Mouse (Mus musculus) liver, embryonic 18 days (tissue): ENCODE measurements around the gene Tbx10. TPM values are rescaled to one million over a fixed set of nuclear protein-coding genes. Genes with fewer than 3 reads are reported as not detected.

ENCODE experiments used
- polyA plus RNA-seq: library from polyadenylated mRNA; depleted of rRNA; stranded (reverse); fragments of >200 nt; gene quantifications from 2 replicates; pipeline ENCODE4 v1.2.3, GENCODE M21; 2012; rRNA removed

Tbx10 gene
- not detected in 2 replicates for polyA plus RNA-seq

GRCm38 (mm10) chr19:3992416-3992815 lies at the start of gene Tbx10:
Tbx10 (plus strand) TSS chr19:3992752.

DNA sequence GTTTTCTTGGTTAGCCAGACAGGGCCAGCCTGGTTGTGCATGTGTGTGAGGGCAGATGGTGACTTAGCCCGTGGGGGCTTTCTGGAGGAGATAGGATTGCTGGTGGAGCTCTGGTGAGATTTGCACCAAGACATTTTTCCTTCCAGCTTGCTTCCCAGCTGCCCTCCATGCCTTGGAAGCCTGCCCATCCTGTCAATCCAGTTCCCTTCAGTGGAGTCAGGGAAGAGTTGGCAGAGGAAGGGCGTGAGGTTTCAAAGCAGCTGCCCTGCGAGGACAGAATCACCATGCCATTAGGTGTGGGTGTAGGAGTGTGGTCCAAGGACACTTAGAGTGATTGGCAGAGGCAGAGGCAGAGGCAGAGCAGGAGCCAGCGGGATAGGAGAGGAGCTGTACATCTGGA lies 34.1 kb upstream of the Tbx10 start, which contains the start of gene Aldh3b3:
Gene Aldh3b3, plus strand, starts transcription at position 176 of the 400 bp plus-strand sequence.

GRCm38 (mm10) chr19:3972229-3972628 lies 20.3 kb upstream of the Tbx10 start, which contains the start of gene Aldh3b2:
Aldh3b2 (plus strand) TSS chr19:3972328.

DNA sequence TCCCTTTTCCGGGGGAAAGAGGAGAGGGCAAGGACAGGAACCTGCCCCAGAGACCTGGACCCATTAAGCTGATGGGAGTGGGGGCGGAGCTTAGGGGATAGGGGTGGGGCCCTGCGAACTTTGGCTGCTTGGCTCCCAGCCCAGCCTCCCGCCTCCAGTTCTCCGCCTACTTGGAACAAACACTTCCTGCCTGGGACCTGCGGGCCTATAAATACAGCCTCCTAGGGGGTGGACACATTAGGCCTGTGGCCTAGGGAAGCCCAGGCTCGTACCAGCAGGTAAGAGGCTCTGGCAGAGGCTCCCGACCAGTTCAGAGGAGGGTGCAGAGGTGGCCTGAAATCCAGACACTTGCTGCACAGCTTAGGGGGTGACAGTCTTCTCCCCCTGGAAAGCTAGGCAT lies 6.2 kb upstream of the Tbx10 start, which contains the start of gene Acy3:
Gene Acy3, plus strand, starts transcription at position 237 of the 400 bp plus-strand sequence.

DNA sequence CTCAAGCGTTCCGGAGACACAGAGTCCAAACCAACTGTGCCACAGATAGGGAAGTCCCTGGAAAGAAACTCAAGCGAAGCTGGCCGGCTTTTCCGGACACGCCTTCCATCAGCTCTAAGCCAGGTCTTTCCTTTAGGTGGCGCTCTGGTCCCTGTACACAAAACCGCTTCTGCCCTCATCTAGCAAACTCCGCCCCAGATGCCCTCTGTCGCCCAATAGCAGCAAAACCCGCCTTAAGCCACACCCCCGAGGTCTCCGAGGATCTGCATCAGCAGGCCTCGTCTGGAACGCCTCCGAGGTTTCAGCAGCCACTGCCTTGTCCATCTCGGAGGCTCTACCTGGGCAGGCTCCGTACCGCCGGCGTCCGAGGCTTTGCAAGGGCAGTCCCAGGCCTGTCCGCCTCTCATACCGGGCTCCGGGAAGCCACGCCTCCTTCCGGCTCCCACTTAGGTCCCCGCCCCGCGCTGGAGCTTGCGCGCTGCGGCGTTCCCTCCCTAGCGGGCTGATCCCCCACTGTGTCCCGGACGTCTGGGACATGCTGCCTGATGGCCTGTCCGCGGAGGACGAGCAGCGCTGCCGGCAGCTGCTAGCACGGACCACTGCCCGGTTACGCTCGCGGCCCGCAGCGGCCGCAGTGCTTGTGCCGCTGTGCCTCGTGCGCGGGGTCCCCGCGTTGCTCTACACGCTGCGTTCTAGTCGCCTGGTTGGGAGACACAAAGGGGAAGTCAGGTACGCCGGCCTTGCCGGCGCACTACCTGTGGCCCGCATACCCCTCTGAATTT lies 7.8 kb downstream of the Tbx10 start, which contains the start of the genes Nudt8 and Gm49405:
Gene Nudt8, plus strand, starts transcription at position 462 of the 782 bp plus-strand sequence.
Gene Gm49405, plus strand, starts transcription at position 508 of the 782 bp plus-strand sequence.

GRCm38 (mm10) chr19:4003112-4003511 lies 10.6 kb downstream of the Tbx10 start, which contains the start of gene Doc2g:
Doc2g (plus strand) TSS chr19:4003313.

DNA sequence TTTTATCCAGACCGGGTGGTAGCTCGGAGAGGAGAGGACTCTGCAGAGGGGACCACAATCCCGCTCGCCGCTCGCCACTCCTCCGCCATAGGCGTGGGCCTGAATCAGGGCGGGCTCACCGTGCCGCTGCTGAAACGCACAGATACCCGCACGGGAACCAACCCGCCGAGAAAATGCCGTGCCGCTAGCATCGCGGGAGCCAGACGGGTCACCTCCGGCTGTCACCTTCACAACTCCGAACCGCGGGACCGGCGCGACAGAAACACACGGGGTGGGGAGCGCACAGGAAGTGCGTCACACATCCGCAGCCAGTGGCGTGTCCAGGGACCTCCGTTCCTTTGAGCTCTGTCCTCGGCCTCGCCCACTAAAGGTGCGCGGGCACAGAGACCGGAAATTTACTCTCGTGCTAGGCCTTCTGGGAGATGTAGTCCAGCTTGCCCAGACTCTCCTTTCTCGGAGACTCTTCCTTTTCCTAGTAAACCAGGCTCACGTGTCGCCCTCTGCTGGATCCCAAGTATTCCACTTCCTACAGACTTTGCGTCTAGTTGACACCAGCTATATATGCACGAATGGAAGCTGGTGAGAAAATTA lies 20.0 kb downstream of the Tbx10 start, which contains the start of gene Ndufv1:
Gene Ndufv1, minus strand, starts transcription at position 375 of the 591 bp plus-strand sequence.

GRCm38 (mm10) chr19:4037788-4038232 lies 45.3 kb downstream of the Tbx10 start, which contains the start of gene Gstp1:
Gstp1 (minus strand) TSS chr19:4037985.

DNA sequence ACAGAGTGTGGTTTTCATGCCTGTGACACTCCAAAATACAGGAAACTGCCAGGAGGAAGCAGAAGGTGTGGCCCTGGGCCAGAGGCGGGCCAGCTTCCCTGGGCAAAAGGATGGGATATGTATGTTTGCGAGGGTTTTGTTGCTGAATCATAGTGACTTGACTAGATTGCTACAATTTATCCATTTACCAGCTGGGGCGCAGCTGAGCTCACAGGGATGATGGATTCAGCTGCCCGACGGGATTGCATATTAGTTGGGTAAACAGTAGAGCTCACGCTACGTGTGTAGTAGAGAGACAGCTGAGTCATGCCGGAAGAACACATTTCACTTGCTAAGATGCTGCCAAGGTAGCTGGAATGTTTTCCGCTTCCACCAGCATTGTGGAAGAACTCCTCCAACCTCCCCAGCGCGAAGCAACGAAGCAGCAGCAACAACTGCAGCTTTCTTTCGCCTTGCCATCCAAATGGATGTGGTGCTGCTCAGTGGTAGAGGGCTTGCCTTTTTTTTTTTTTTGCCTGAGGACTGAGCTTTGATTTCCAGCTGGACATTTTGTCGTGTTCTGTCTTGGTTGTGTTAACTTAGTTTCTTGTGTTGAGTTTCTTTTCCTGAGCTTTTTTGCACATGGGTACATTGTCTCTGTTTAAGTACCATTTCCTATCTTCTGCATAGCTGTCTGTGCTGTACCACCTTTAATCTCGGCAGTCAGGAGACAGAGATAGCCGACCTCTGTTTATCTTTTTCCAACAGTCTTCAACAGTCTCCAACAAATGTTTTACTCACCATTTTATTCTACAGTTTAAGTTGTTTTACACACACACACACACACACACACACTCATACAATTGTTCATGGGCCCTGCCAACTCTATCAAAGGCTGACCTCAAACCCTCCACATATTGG lies 53.7 kb downstream of the Tbx10 start, which contains the start of gene Gstp2:
Gene Gstp2, minus strand, starts transcription at position 58 of the 900 bp plus-strand sequence.

Other genes starting within 250 kb of the Tbx10 start
- gene Kmt5b, start 225.3 kb upstream of the Tbx10 start, polyA plus RNA-seq, result 7.2 and 7.8 TPM in 2 replicates
- 36.1 and 46.3 TPM in 2 replicates for gene Chka, start 141.0 kb upstream of the Tbx10 start, polyA plus RNA-seq
- gene Tcirg1, start 85.6 kb upstream of the Tbx10 start, polyA plus RNA-seq, result 87.5 and 103 TPM in 2 replicates
- gene Ndufs8, start 80.0 kb upstream of the Tbx10 start, polyA plus RNA-seq, result 113 and 118 TPM in 2 replicates
- 9.4 and 9.6 TPM in 2 replicates for gene Aldh3b1, start 62.9 kb upstream of the Tbx10 start, polyA plus RNA-seq
- 56.6 and 56.7 TPM in 2 replicates for gene Unc93b1, start 57.6 kb upstream of the Tbx10 start, polyA plus RNA-seq
- gene Aldh3b3, start 34.1 kb upstream of the Tbx10 start, polyA plus RNA-seq, result 0.14 and 0.28 TPM in 2 replicates
- gene Aldh3b2, start 20.4 kb upstream of the Tbx10 start, polyA plus RNA-seq, result 0.11 and 0.17 TPM in 2 replicates
- 11.6 and 14.0 TPM in 2 replicates for gene Acy3, start 6.2 kb upstream of the Tbx10 start, polyA plus RNA-seq
- 2.2 and 2.5 TPM in 2 replicates for gene Nudt8, start 7.8 kb downstream of the Tbx10 start, polyA plus RNA-seq
- 0.61 and 0.75 TPM in 2 replicates for gene Gm49405, start 7.9 kb downstream of the Tbx10 start, polyA plus RNA-seq
- 1.7 and 2.2 TPM in 2 replicates for gene Doc2g, start 10.6 kb downstream of the Tbx10 start, polyA plus RNA-seq
- 80.0 and 84.9 TPM in 2 replicates for gene Ndufv1, start 20.1 kb downstream of the Tbx10 start, polyA plus RNA-seq
- 320 and 356 TPM in 2 replicates for gene Gstp1, start 45.2 kb downstream of the Tbx10 start, polyA plus RNA-seq
- gene Gstp2, start 53.3 kb downstream of the Tbx10 start, polyA plus RNA-seq, result 5.6 and 7.9 TPM in 2 replicates
- 225 and 276 TPM in 2 replicates for gene Gstp3, start 66.8 kb downstream of the Tbx10 start, polyA plus RNA-seq
- gene Cabp2, start 88.8 kb downstream of the Tbx10 start, polyA plus RNA-seq, result 0.32 and 0.84 TPM in 2 replicates
- gene Cdk2ap2, start 104.4 kb downstream of the Tbx10 start, polyA plus RNA-seq, result 72.2 and 73.8 TPM in 2 replicates
- 13.3 and 16.3 TPM in 2 replicates for gene Pitpnm1, start 107.2 kb downstream of the Tbx10 start, polyA plus RNA-seq
- gene Aip, start 133.1 kb downstream of the Tbx10 start, polyA plus RNA-seq, result 35.5 and 43.9 TPM in 2 replicates
- gene Gpr152, start 147.0 kb downstream of the Tbx10 start, polyA plus RNA-seq, result not detected in 2 replicates
- 0.22 and 0.31 TPM in 2 replicates for gene Cabp4, start 151.3 kb downstream of the Tbx10 start, polyA plus RNA-seq
- 80.4 and 82.0 TPM in 2 replicates for gene Coro1b, start 155.9 kb downstream of the Tbx10 start, polyA plus RNA-seq
- gene Ptprcap, start 160.9 kb downstream of the Tbx10 start, polyA plus RNA-seq, result 21.9 and 27.1 TPM in 2 replicates
- 14.6 and 16.1 TPM in 2 replicates for gene Rps6kb2, start 170.6 kb downstream of the Tbx10 start, polyA plus RNA-seq
- gene Carns1, start 182.7 kb downstream of the Tbx10 start, polyA plus RNA-seq, result 2.3 and 2.4 TPM in 2 replicates
- gene Tbc1d10c, start 198.5 kb downstream of the Tbx10 start, polyA plus RNA-seq, result 9.0 and 11.5 TPM in 2 replicates
- 176 and 177 TPM in 2 replicates for gene Ppp1ca, start 199.3 kb downstream of the Tbx10 start, polyA plus RNA-seq
- gene Rad9a, start 208.9 kb downstream of the Tbx10 start, polyA plus RNA-seq, result 13.6 and 14.5 TPM in 2 replicates
- gene Clcf1, start 221.5 kb downstream of the Tbx10 start, polyA plus RNA-seq, result 2.0 and 2.2 TPM in 2 replicates
- not detected in 2 replicates for gene AC109138.7, start 221.6 kb downstream of the Tbx10 start, polyA plus RNA-seq
- 34.3 and 34.5 TPM in 2 replicates for gene Pold4, start 239.1 kb downstream of the Tbx10 start, polyA plus RNA-seq